Mouse (Mus musculus) brain, adult 10 weeks (tissue): ENCODE results near the gene Zfp213. TPM values are rescaled to one million over a fixed set of nuclear protein-coding genes. Genes with fewer than 3 reads are reported as not detected.

Experiments used
- polyA plus RNA-seq: library from polyadenylated mRNA; stranded (reverse); fragments of 350-450 nt; fragmentation: Illumina TruSeq; extraction: RNeasy Lipid Tissue Mini Kit (QIAGEN cat#74804); gene quantifications from one replicate; pipeline ENCODE4 v1.2.3, GENCODE M21; 2015; ENCODE audit warnings: low read depth, low replicate concordance

Zfp213 gene
- polyA plus RNA-seq = 5.8 TPM

GRCm38 (mm10) chr17:23563595-23564367 is at the start of gene Zfp213:
TSS of gene Zfp213 (minus strand) at chr17:23564238.

GRCm38 (mm10) chr17:23600641-23601622 is 36.9 kb upstream of the Zfp213 start, which contains the start of gene Zscan10:
TSS of gene Zscan10 (plus strand) at chr17:23600856.

GRCm38 (mm10) chr17:23598582-23599552 is 34.8 kb upstream of the Zfp213 start, which contains the start of gene Zfp13:
TSS of gene Zfp13 (minus strand) at chr17:23599487.

Other genes starting within 250 kb of the Zfp213 start
- not detected for gene Vmn2r115, start 220.5 kb downstream of the Zfp213 start, polyA plus RNA-seq
- gene Vmn2r116, start 179.6 kb downstream of the Zfp213 start, polyA plus RNA-seq = not detected
- gene Vmn2r117, start 84.5 kb downstream of the Zfp213 start, polyA plus RNA-seq = not detected
- gene Zfp13, start 35.2 kb upstream of the Zfp213 start, polyA plus RNA-seq = 18.1 TPM
- gene Zscan10, start 36.6 kb upstream of the Zfp213 start, polyA plus RNA-seq = not detected
- gene Mmp25, start 81.0 kb upstream of the Zfp213 start, polyA plus RNA-seq = 0.24 TPM
- not detected for gene Bicdl2, start 96.3 kb upstream of the Zfp213 start, polyA plus RNA-seq
- gene Hcfc1r1, start 109.4 kb upstream of the Zfp213 start, polyA plus RNA-seq = 211 TPM
- gene Thoc6, start 109.6 kb upstream of the Zfp213 start, polyA plus RNA-seq = 9.6 TPM
- gene Tnfrsf12a, start 113.2 kb upstream of the Zfp213 start, polyA plus RNA-seq = 14.9 TPM
- gene Cldn6, start 115.0 kb upstream of the Zfp213 start, polyA plus RNA-seq = not detected
- 0.31 TPM for gene Cldn9, start 119.8 kb upstream of the Zfp213 start, polyA plus RNA-seq
- gene 1520401A03Rik, start 158.5 kb upstream of the Zfp213 start, polyA plus RNA-seq = 0.39 TPM
- 5.1 TPM for gene Pkmyt1, start 162.1 kb upstream of the Zfp213 start, polyA plus RNA-seq
- gene Paqr4, start 176.6 kb upstream of the Zfp213 start, polyA plus RNA-seq = 53.5 TPM
- gene Kremen2, start 181.6 kb upstream of the Zfp213 start, polyA plus RNA-seq = 0.97 TPM
- 321 TPM for gene Flywch1, start 207.4 kb upstream of the Zfp213 start, polyA plus RNA-seq
- 29.3 TPM for gene Flywch2, start 221.8 kb upstream of the Zfp213 start, polyA plus RNA-seq
- 295 TPM for gene Srrm2, start 226.3 kb upstream of the Zfp213 start, polyA plus RNA-seq